In genomic region chr1:76070831-76071321, GRCm38 (mm10) we compare ENCODE assay signal across 9 mouse cellular contexts.
DNase-seq lines count a peak whose midpoint lies in the region; ATAC-seq and TF ChIP-seq lines count a peak whose summit lies in the region.
"Had no signal": no experiment of that assay in that cellular context is flagged by ENCODE, and none has a peak within 500 bp of the region (broad histone marks: within the 10 kb centered on the region; RNA-seq: fewer than 3 reads in every experiment).

No protein-coding gene starts in this region.

- no peak for ATAC-seq in heart, embryonic 11.5 days (replicated peaks; ENCODE audit: insufficient number of reproducible peaks, low FRiP score, low TSS enrichment)
- ATAC-seq in heart, postnatal 0 days (ENCODE audit: insufficient read depth, low read depth), result peak; percentile 75; the same call in 1 of the 2 replicates
- no peak for ATAC-seq in CD4-positive, CD25-positive, alpha-beta regulatory T cell, adult 4 months
- ATAC-seq in liver, embryonic 12.5 days, result no peak

- H3K36me3 ChIP-seq in heart, embryonic 11.5 days (ENCODE audit: control insufficient read depth, insufficient read depth, low read length), result no peaks in the 10 kb centered on the region
- no peaks in the 10 kb centered on the region for H3K36me3 ChIP-seq in heart, postnatal 0 days (replicated peaks; ENCODE audit: control insufficient read depth, insufficient read depth, low read length)
- H3K36me3 ChIP-seq in liver, embryonic 12.5 days, result no peaks in the 10 kb centered on the region

- no peak overlapping the region for H3K9ac ChIP-seq in heart, embryonic 11.5 days (ENCODE audit: low read depth, low read length)
- no peak overlapping the region for H3K9ac ChIP-seq in heart, postnatal 0 days (replicated peaks; ENCODE audit: low read depth, low read length)
- H3K9ac ChIP-seq in liver, embryonic 12.5 days, result no peak overlapping the region
- H3K9ac ChIP-seq: liver, embryonic 14.5 days had no signal

- 59% methylated on average over 16 of the region's 16 CpGs for WGBS in heart, embryonic 11.5 days (ENCODE audit: insufficient replicate concordance)
- 35% methylated on average over 16 of the region's 16 CpGs for WGBS in heart, postnatal 0 days
- WGBS in liver, embryonic 12.5 days (ENCODE audit: insufficient replicate concordance), result 74% methylated on average over 16 of the region's 16 CpGs

- intact Hi-C loops in left cerebral cortex, postnatal 14 days (cut with DNase I), result loop anchor here (5.0 kb wide), 1 partner anchor 79 kb away; no protein-coding TSS in a partner anchor

- no peak for TF ChIP-seq CTCF in heart, postnatal 0 days (IDR thresholded peaks at IDR 0.05; ENCODE audit: low read depth)

- no peak overlapping the region for H3K4me3 ChIP-seq in heart, embryonic 11.5 days (ENCODE audit: low read depth, low read length)
- no peak overlapping the region for H3K4me3 ChIP-seq in heart, postnatal 0 days (ENCODE audit: low read depth, low read length)
- H3K4me3 ChIP-seq in liver, embryonic 12.5 days, result no peak overlapping the region

- peaks cover 9% of the 10 kb centered on the region for H3K4me1 ChIP-seq in heart, embryonic 11.5 days (ENCODE audit: control insufficient read depth, insufficient read depth, low read length)
- H3K4me1 ChIP-seq in heart, postnatal 0 days (ENCODE audit: control insufficient read depth, insufficient read depth), result peaks cover 14% of the 10 kb centered on the region; the same call in 1 of the 2 replicates
- H3K4me1 ChIP-seq in liver, embryonic 12.5 days, result no peaks in the 10 kb centered on the region

- TF ChIP-seq EP300 in heart, postnatal 0 days (IDR thresholded peaks at IDR 0.05; ENCODE audit: low read depth), result no peak

- no peaks in the 10 kb centered on the region for H3K9me3 ChIP-seq in heart, embryonic 11.5 days (replicated peaks; ENCODE audit: control insufficient read depth, low read length)
- no peaks in the 10 kb centered on the region for H3K9me3 ChIP-seq in heart, postnatal 0 days (replicated peaks; ENCODE audit: control insufficient read depth, low read length)
- no peaks in the 10 kb centered on the region for H3K9me3 ChIP-seq in liver, embryonic 12.5 days (replicated peaks)

- no peaks in the 10 kb centered on the region for H3K27me3 ChIP-seq in heart, embryonic 11.5 days (ENCODE audit: control insufficient read depth, insufficient read depth, low read length)
- H3K27me3 ChIP-seq in heart, postnatal 0 days (ENCODE audit: control insufficient read depth, insufficient read depth, low read length), result no peaks in the 10 kb centered on the region
- H3K27me3 ChIP-seq in liver, embryonic 12.5 days (replicated peaks), result no peaks in the 10 kb centered on the region

- DNase-seq in heart, adult 11 months, result peak; percentile 92
- DNase-seq in brain, adult 2 months (ENCODE audit: low read depth, low spot score), result peak; percentile 93
- peak; percentile 70 for DNase-seq in heart, postnatal 0 days (ENCODE audit: low spot score)
- peak; percentile 86 to 93 for DNase-seq in left cerebral cortex, postnatal 14 days (ENCODE audit: low spot score in 2 of 2)
- DNase-seq in cerebellum, adult 11-12 months, result no peak

- H3K27ac ChIP-seq in heart, embryonic 11.5 days (ENCODE audit: low read depth, low read length), result no peak overlapping the region
- no peak overlapping the region for H3K27ac ChIP-seq in heart, postnatal 0 days (ENCODE audit: low read depth)
- no peak overlapping the region for H3K27ac ChIP-seq in liver, embryonic 12.5 days
- H3K27ac ChIP-seq: liver, embryonic 14.5 days had no signal

- H3K4me2 ChIP-seq in heart, embryonic 11.5 days, result no peak overlapping the region
- H3K4me2 ChIP-seq in heart, postnatal 0 days (ENCODE audit: low read depth, low read length), result no peak overlapping the region
- no peak overlapping the region for H3K4me2 ChIP-seq in liver, embryonic 12.5 days
